Mouse (Mus musculus) olfactory bulb, adult 2 months (tissue): ENCODE measurements around the gene Msrb3. TPM values are rescaled to one million over a fixed set of nuclear protein-coding genes. Genes with fewer than 3 reads are reported as not detected.

Source experiments
- H3K27ac ChIP-seq: fragments of 200-500 bp; 2 replicates; pipeline ENCODE4 v1.5.1; 2012; ENCODE audit warnings: low read depth, low read length; ENCODE audit not compliant: insufficient read depth
- H3K4me1 ChIP-seq: fragments of 200-500 bp; 2 replicates; pipeline ENCODE4 v1.6.1; 2012; ENCODE audit warnings: low read length; ENCODE audit not compliant: control insufficient read depth, insufficient read depth
- H3K4me3 ChIP-seq: fragments of 200-500 bp; 2 replicates; pipeline ENCODE4 v1.5.1; 2012; ENCODE audit warnings: mild to moderate bottlenecking, low read depth, low read length, moderate library complexity; ENCODE audit not compliant: insufficient read depth
- CTCF ChIP-seq: fragments of 200-500 bp; IDR thresholded peaks from 2 replicates; pipeline ENCODE4 v1.5.1; 2012; ENCODE audit warnings: low read depth, mild to moderate bottlenecking, low read length, moderate library complexity; ENCODE audit not compliant: insufficient read depth
- POLR2A ChIP-seq: fragments of 200-500 bp; IDR thresholded peaks from 2 replicates; pipeline ENCODE4 v1.6.1; 2012; ENCODE audit warnings: mild to moderate bottlenecking, low read depth, low read length, moderate library complexity; ENCODE audit not compliant: insufficient read depth
- WGBS: fragments of 180-500 bp; shearing (Covaris S2); methylation state at CpG from one replicate; pipeline ENCODE4 v1.1.7; 2018; 5-methylcytosine and 5-hydroxymethylcytosine counted together
- polyA plus RNA-seq: library from polyadenylated mRNA; stranded (reverse); fragments of >200 nt; gene quantifications from 2 replicates; pipeline ENCODE4 v1.2.4, GENCODE M21; 2012; ENCODE audit warnings: low replicate concordance; ENCODE audit not compliant: missing spikeins, insufficient read depth, insufficient read length

Msrb3 gene
- polyA plus RNA-seq, 1 experiment = not detected

- 34% methylated on average over 9 of the region's 9 CpGs for WGBS
- Histone ChIP-seq H3K4me3 (no peak overlapping the region), H3K27ac (no peak overlapping the region), H3K4me1 (0 out of 2 replicates have a peak, but pooled peaks cover 5% of the 10 kb centered on the region)
- TF ChIP-seq CTCF = no peak
- TF ChIP-seq POLR2A = no peak
These were observed 45.1 kb downstream of the Msrb3 start for GRCm38 (mm10) chr10:120853816-120854215.

- TF ChIP-seq POLR2A (no peak), CTCF (no peak)
- Histone ChIP-seq H3K27ac (no peak overlapping the region), H3K4me3 (no peak overlapping the region), H3K4me1 (0 out of 2 replicates have a peak, but pooled peaks cover 5% of the 10 kb centered on the region)
- WGBS = 43% methylated on average over 9 of the region's 9 CpGs
These were observed 47.6 kb downstream of the Msrb3 start for GRCm38 (mm10) chr10:120851196-120851781.

GRCm38 (mm10) chr10:120850391-120851195 is 48.3 kb downstream of the Msrb3 start:
- TF ChIP-seq CTCF (no peak), POLR2A (no peak)
- no peak overlapping the region for H3K27ac ChIP-seq
- 0 out of 2 replicates have a peak, but pooled peaks cover 5% of the 10 kb centered on the region for H3K4me1 ChIP-seq
- 49% methylated on average over 24 of the region's 24 CpGs for WGBS
- H3K4me3 ChIP-seq = no peak overlapping the region

GRCm38 (mm10) chr10:120848677-120849076 is 50.2 kb downstream of the Msrb3 start:
- WGBS = 89% methylated on average over 7 of the region's 7 CpGs
- H3K4me1 ChIP-seq = 0 out of 2 replicates have a peak, but pooled peaks cover 5% of the 10 kb centered on the region

GRCm38 (mm10) chr10:120847785-120848184 is 51.1 kb downstream of the Msrb3 start:
- TF ChIP-seq CTCF = no peak
- no peak for TF ChIP-seq POLR2A
- WGBS = 87% methylated on average over 4 of the region's 4 CpGs
- Histone ChIP-seq H3K4me3 (no peak overlapping the region), H3K4me1 (0 out of 2 replicates have a peak, but pooled peaks cover 3% of the 10 kb centered on the region), H3K27ac (no peak overlapping the region)

More at GRCm38 (mm10) chr10:120848677-120849076, 50.2 kb downstream of the Msrb3 start:
- Histone ChIP-seq H3K27ac (no peak overlapping the region), H3K4me3 (no peak overlapping the region)
- TF ChIP-seq CTCF = no peak
- TF ChIP-seq POLR2A = no peak

- Histone ChIP-seq H3K27ac (no peak overlapping the region), H3K4me1 (no peaks in the 10 kb centered on the region), H3K4me3 (no peak overlapping the region)
- TF ChIP-seq CTCF (no peak), POLR2A (no peak)
- WGBS = 82% methylated on average over 7 of the region's 7 CpGs
These were observed 58.9 kb downstream of the Msrb3 start for GRCm38 (mm10) chr10:120839966-120840365.

GRCm38 (mm10) chr10:120834531-120834930 is 64.4 kb downstream of the Msrb3 start:
- Histone ChIP-seq H3K4me3 (no peak overlapping the region), H3K27ac (no peak overlapping the region), H3K4me1 (no peaks in the 10 kb centered on the region)
- TF ChIP-seq POLR2A (no peak), CTCF (no peak)
- 100% methylated on average over 1 of the region's 1 CpGs for WGBS

GRCm38 (mm10) chr10:120833836-120834235 is 65.1 kb downstream of the Msrb3 start:
- Histone ChIP-seq H3K4me1 (no peaks in the 10 kb centered on the region), H3K27ac (no peak overlapping the region), H3K4me3 (no peak overlapping the region)
- no peak for TF ChIP-seq POLR2A
- no peak for TF ChIP-seq CTCF

GRCm38 (mm10) chr10:120827761-120828160 is 71.1 kb downstream of the Msrb3 start:
- TF ChIP-seq CTCF (no peak), POLR2A (no peak)
- WGBS = 94% methylated on average over 12 of the region's 12 CpGs
- Histone ChIP-seq H3K27ac (no peak overlapping the region), H3K4me3 (no peak overlapping the region), H3K4me1 (no peaks in the 10 kb centered on the region)
